Mouse (Mus musculus) skeletal muscle tissue, adult 2 months (tissue): Measurements from ENCODE around the gene Hmcn1.

Experiments used
- DNase-seq: peaks from one replicate; pipeline ENCODE4 v3.0.0-alpha.2; 2012; ENCODE audit warnings: low read depth, low spot score

Hmcn1 gene

DNA sequence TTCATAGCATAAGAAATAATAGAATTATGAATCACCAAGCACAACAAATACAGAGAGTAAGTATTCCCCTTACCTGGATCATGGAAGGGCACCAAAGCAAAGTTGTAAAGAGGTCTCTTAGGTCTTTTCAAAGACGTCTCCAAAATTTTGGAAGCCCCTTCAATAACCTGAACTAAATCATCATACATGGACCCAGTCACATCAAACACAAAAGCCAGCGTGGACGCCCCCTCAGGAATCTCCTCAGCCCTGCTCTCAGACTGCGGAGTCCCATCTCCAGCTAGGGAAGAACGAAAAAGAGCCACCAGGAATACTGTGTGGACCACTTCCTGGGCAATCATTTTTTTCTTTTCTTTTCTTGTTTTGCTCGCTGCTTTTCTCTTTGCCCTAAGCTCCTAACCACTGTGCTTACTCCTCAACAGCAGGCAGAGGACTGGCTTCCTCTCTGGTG is 499 bp downstream of the Hmcn1 start:
- no peak for DNase-seq

GRCm38 (mm10) chr1:150991745-150992554 is 1.3 kb downstream of the Hmcn1 start:
- DNase-seq = no peak

- no peak for DNase-seq
Observed at GRCm38 (mm10) chr1:150984888-150985287, 8.3 kb downstream of the Hmcn1 start.

GRCm38 (mm10) chr1:150984092-150984503 is 9.1 kb downstream of the Hmcn1 start:
- no peak for DNase-seq

GRCm38 (mm10) chr1:150978651-150979050 is 14.6 kb downstream of the Hmcn1 start:
- no peak for DNase-seq

DNA sequence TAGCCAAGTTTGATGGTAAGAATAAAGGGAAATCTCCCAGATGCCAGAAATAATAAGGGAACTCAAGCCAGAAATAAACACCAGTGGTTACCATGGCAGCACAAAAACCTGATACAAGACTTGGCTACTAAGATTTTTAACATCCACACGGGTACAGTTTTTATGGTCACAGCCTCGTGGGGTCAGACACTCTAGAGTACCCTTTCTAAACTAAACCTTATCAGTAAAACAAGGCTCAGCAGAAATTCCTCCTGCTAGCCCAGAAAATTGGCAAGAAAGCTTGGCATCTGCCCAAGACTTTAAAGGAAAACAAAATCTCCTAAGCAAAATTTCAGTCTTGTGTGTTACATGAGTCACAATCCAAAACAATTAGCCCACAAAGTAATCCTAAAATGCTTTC is 17.0 kb downstream of the Hmcn1 start:
- peak; percentile 7 for DNase-seq

DNA sequence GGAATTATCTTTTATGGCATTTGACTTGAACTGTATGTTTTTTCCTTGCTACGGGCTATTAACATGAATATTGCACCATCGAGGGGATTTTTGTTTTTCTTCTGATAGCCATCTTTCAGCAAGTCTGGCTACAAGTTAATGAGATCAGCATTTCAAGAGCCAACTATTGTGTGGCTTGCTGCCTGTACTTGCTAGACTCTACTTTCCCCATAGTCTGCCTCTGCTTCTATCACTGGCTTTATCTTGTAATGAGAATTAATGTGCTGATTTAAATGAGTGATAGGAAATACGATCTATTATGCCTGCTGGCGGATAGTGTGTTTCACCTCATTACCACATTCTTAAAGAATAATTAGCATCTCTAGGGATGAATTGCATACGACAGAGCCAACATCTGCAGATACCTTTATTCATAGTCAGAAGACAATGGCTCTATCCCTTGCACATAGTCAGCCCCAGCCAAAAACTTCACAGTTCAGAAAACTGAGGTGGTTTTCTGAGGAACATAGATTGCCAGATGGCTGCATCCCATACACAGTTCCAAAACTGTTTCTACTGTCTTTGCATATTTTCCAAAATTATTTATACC is 33.7 kb downstream of the Hmcn1 start:
- no peak for DNase-seq

DNA sequence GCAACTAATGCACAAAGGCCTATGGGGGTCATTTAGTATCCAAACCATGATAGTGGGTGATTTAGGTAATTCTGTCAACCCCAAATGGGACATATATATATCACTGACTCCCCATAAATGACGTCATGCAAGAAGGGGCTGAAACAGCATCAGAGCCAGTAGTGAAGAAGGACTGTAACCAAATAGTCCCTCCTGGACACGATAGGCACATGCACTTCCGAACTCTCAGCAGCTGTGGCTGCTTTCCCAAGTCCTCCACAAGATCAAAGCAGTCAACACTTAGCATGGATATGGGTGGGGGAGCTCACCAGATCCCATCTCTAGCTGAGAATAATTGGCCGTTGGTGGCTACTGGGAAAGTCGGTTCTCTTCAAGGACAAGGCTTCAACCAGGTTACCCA is 42.2 kb downstream of the Hmcn1 start:
- DNase-seq = no peak

GRCm38 (mm10) chr1:150950046-150950445 is 43.2 kb downstream of the Hmcn1 start:
- DNase-seq = no peak

- DNase-seq = no peak
Observed at GRCm38 (mm10) chr1:150948911-150949310, 44.3 kb downstream of the Hmcn1 start.

DNA sequence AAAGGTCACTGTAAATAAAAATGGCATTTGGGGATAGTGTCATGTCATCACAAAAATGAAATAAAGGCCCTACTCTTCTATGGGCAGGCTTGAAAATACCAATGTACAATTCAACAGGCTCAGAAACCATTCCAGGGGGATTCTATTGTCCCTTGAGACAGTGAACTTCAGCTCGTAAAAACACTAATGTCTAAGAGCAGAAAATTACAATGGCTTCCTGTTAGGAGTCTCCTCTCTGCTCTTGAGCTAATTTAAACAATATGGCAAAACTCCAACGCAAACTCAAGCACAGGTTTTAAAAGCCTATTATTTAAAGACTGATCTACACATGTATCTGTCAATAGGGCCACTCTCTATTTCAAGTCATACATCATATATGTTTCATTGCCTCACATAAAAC is 49.6 kb downstream of the Hmcn1 start:
- no peak for DNase-seq

DNA sequence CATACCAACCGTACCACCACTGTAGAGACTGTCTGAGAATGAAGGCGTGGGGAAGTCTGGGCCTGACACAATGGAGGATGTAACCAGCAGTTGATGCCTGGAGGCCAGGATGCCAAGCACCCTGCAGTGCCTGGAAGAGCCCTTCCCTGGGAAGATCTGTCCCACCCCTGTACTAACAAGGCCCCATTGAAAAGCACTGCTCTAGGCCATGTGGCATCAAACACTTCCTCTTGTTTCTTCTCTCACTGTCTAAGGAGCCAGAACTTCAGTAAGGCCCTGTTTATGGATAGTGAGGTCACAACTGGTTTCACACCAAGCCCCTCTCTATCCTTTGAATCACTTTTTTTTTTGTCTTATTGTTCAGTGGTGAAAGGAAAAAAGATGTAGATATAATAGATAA is 51.1 kb downstream of the Hmcn1 start:
- no peak for DNase-seq

GRCm38 (mm10) chr1:150936821-150937220 is 56.4 kb downstream of the Hmcn1 start:
- no peak for DNase-seq

DNA sequence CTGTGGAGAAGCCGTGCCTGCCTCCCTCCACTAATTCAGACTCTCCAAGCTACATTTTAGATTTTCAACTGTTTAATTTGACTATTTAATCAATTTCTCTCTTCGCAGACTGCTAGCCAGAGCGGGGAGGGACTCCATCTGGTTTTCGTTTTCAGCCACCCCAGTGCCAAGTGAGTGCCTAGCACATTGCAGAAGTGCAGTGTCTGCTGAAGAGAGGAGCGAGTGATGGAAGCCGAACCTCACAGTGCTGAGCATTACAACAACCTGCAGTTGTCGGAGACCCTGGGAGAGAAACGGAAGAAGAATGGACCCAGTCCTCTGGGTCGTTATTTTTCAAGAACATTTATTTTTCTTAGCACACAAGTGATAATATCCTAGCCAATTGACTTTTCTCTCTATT is 59.6 kb downstream of the Hmcn1 start:
- DNase-seq = peak; percentile 5

DNA sequence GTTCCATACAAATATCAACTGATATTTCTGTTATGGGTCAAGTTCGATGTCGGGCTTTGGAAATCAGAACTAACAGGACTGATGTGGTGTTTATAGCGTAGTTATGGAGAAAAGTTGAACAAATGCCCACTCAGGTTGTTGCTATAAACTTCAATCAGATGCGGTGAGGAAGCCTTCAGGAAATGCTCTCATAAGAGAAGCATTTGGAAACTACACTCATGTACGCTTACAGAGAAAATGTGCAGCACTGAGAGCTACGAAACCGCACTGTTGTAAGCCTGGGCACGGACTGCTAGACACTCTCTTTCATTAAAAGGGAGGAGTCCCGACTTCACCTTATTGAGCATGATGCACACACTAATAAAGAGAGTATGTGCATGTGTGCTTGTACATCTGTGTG is 72.4 kb downstream of the Hmcn1 start:
- DNase-seq = no peak

DNA sequence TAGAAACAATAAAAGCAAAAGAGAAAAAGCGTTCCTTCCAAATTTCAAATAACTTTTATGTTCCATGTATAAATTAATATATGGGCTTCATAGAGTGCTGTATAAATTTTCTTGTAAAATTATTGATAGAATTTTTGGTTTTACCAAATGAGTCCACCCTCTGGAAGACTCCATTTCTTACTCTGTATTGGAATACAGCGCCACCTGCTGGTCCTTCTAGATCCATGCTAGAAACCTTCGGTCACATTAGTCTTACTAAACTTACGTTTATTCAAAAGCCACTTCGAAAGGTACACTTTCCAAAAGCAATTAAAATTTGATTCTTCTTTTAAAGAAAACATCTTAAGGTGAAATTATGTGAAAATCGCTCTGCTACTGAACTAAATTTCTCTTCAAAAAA is 73.0 kb downstream of the Hmcn1 start:
- DNase-seq = peak; percentile 34

DNA sequence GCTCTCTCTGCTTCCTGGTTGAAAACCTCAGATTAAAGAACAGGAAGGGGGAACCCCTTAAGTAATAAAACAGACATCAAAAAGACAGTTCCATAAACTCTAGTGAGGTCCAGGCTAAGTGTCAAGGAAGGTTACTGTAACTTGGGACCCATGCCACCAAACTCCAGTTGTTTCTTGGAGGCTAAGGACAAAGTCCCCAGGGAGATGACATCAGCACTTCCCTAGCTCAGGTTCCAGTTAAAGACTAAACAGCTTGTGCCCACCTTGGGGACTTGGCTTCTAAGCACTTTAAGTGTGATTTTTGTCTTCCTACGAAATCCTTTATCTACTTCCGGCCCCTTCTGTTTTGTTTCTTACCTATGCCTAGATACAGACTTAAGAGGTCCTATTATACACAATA is 78.3 kb downstream of the Hmcn1 start:
- DNase-seq = peak; percentile 15

DNA sequence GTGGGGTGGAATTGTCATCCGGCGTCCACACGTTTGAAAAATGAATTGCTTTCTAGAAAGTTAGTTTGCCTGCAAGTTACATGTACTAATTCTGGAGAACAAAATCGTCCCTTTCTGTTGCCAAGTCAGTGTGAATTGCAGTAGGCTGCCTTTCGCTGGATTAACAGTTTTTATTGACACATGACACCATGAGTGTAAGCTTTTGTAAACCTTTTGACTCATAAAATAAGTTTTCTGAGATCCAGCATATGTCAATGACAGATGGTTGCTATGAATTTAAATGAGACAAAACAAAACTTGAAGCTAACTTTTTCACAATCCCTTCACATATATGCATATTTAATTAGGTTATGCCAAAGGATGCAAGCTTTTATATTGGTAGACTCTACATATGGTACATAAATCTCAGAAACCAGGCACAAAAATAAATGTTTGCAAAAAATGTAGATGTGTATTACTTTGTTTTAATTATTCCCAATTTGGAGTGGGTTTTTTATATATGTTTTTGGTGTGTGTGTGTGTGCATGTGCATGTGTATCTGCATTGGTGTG is 79.6 kb downstream of the Hmcn1 start:
- no peak for DNase-seq

DNA sequence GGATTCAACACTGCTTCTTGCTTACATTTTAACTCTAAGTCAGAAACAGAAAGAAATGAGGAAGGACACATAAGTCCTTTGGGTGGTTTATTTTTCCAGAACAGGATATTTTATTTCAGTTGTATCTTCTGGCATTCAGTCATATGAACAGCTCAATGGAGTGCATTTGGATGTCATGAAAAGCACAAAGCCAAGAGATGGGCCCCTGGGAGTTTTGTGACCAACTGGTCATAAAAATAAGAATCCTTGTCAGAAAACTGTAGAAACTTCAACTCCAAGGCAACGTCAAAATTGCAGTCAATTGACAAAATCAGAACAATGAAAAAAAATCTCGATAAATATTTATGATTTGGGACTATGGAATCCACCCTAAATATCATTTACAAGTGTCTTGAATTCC is 83.6 kb downstream of the Hmcn1 start:
- peak; percentile 13 for DNase-seq

DNA sequence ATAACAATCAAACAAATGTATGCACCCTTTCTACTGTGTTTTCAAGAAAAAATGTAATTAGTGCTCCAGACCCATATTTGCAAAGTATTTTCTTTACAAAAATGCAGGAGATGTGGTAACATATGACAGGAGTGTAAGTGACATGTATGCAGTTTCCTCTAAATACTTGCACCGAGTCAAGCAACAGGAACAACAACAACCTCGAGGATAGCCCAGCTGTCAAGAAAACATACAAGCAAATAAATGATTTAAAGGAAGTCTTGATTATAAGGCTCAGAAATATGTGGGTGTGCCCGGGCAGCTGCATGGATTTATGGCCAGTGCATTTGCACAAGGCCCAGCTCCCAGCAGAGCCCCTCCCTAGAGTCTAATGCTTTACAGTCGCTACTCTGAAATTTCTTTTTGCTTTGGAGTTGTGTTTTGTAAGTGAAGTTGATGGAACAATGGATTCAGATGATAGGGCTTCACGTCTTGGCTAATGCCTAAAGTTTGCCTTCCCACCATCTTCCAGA is 99.5 kb downstream of the Hmcn1 start:
- DNase-seq = no peak

- DNase-seq = no peak
Observed at GRCm38 (mm10) chr1:150890017-150890416, 103.2 kb downstream of the Hmcn1 start.

DNA sequence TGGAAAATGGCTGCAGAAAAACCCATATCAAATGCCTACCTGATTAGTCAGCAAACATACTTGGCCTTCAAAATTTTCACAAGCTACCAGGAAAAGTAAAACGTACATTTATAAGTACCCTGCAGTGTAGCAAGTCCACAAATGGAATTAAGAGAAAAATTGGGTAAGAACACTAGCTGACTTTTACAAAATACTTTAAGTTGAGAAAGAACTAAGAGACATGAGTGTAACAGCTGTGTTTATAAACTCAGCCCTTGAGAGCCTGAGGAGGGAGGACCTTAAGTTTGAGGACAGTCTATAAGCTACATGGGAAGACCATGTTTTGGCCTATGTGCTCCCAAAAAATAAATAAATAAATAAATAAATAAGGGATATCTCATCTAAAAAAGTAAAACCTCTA is 107.0 kb downstream of the Hmcn1 start:
- no peak for DNase-seq

DNA sequence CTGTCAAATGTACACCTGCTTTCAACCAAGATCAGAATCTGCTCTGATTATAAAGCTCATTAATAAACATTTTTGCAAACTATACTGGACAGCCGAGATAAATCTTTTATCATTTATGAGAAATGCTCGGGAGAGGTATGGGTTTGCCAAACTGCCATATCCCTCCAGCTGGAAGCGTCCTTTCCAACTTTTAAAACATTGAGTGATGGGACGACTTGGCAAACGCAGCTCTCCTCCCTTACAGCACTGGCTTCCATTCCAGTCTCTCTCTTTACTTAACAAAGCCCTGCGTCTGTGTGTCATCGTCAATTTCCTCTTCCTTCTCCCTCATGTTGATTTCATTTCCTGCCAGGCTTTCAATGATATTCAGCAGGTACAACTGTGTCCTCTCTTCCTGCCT is 114.8 kb downstream of the Hmcn1 start:
- no peak for DNase-seq
